Mouse (Mus musculus) embryo, embryonic 10 days (tissue): Measurements from ENCODE around the gene Heg1.

ENCODE experiments used
- DNase-seq: peaks from one replicate; pipeline ENCODE4 v3.0.0-alpha.2; 2015; ENCODE audit warnings: low spot score

Gene Heg1

GRCm38 (mm10) chr16:33677313-33677690 lies 6.9 kb upstream of the Heg1 start:
- DNase-seq: no peak

GRCm38 (mm10) chr16:33677901-33678300 lies 6.3 kb upstream of the Heg1 start:
- no peak for DNase-seq

DNA sequence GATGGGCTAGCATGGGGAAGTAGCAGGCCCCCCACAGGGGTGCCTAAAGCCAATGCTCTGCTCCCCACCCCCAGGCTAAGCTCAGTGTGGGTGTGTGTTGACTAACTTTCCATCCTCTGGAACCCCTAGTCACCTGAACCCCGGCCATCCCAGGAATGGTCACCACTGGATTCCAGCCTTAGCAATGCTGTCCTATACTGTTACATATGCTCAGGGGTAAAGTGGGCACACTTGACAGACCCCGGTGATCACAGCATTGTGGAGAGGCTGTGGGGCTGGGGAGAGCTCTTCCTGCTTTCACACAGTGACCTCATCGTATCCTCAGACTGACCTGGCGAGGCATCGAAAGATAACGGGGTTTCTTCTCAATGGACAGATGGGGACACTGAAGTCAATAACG lies 3.9 kb upstream of the Heg1 start:
- no peak for DNase-seq

DNA sequence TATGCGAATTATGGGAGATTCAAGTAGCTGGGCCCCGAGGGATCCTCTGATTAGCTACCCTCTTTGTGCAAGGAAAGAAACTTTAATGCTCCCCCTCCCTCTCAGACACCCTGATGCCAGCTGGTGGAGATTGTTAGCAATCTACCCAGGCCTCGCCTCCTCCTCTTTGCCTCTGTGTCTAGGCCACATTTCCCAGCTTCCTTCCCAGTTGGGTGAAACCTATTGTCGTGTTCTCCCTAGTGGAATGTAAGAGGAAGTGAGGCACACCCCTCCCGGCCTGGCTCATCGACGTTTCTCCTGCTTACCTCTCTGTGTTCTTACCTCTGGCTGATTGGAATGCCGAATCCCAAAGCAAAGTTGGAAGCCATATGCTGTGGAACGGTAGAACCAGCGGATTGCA lies 3.4 kb upstream of the Heg1 start:
- DNase-seq: no peak

GRCm38 (mm10) chr16:33681661-33682060 lies 2.5 kb upstream of the Heg1 start:
- DNase-seq: no peak

DNA sequence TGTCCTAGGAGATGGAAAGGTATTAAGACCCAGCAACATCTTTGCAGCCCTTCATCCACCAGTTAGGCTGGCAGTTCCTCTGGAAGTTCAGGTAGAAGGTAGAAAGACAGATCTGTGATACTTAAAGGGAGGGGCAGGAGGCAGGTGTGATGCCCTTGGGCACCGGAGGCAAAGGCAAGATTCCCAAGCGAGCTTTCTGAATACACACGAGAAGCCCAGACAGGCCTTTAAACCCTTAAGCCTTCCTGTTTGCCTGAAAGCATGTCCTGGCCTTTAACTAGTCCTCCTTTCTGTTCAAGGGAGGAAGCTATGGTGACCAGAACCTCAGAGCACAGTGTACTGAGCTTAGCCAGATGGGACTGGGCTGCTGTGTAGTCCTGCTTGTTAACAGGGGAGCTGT lies 1.5 kb upstream of the Heg1 start:
- DNase-seq: no peak

DNA sequence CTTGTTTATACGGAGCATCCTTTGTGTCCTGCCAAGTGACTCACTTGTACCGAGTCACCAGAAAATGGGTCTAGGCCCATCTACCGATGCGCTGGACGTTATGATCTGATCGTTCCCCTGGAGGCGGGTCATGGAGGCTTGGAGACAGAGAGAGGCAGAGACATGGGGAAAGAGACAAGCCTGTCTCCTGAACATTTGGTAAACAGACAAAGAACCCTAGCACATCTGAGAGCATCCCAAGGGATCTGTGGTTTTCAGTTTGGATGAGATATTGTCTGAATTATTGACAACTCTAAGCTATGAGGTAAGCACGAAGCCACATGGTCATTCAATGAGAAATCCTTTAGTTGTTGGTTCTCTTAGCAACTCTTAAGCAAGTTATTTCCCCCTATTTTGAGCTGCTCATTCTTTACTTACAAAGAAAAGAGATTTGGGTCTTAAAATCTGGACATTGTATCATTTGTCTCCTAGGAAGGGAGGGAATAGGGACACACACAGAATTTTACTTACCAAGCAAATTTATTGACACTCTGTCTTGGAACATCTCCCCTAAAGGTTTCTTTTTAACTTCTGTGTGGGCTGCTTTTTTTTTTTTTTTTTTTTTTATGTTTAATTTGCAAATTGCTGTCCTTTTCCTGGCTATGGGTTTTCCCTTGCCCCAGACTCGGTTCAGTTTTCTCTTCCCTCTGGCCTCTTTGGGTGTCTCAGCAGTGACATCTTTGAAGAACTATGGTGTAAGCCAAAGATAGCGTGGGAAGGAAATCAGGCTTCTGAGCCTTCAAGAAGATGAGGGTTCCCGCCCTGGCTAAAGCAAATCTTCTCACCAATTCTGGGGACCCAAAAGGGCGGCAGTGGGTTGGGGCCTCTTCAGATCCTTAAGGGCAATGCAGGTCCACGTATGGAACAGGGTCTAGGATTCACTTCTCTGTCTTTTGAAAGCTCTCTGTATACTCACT lies 686 bp upstream of the Heg1 start:
- peak; percentile 35 for DNase-seq

DNA sequence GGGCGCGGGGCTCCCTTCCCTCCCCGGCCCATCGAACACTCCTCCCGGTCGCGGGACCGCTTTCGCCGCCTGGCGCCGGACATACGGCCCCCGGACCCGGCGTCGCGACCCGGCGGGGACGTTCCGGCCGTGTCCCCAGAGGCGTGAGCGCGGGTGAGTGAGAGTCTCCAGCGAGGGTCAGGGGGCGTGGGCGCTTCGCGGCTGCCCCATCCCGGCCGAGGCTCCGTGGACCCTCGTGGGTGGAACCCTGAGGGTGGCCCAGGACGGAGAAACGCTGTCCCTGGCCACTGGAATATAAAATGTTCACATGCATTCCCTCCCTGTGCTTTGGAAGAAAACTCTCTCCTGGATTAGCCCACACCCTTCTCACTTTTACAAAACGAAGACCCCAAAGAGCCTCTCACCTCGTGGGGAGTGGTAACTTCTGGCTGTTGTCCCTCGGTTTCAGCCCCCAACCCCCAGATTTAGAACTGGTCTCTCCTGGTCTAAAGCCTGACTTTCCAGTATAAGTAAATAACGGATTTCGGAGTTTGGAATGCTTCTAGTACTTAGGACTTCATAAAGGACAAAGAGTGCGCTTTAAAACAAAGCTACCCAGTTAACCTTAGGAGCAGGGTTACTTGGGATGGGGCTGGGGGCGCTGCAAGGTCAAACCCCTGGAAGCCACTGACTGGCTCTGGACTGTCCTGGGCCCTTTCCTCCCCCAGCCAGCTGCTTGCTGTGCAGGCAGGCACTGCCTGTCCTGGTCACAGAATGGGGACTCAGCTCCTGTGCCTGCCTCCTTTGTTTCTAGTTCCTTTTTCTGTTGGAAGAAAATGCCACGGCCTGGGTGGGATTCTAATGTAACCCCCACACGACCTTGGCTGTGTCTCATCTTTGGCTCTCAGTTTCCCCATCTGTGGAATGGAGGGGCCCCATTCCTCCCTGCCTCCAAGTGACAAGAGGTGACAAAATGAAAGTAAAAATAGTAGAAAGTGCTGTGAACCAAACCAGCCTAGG lies 832 bp downstream of the Heg1 start:
- DNase-seq: peak; percentile 60

GRCm38 (mm10) chr16:33686056-33686455 lies 1.9 kb downstream of the Heg1 start:
- no peak for DNase-seq

- DNase-seq: no peak
Observed at GRCm38 (mm10) chr16:33687724-33688123, 3.6 kb downstream of the Heg1 start.

GRCm38 (mm10) chr16:33690975-33691747 lies 7.0 kb downstream of the Heg1 start:
- no peak for DNase-seq

DNA sequence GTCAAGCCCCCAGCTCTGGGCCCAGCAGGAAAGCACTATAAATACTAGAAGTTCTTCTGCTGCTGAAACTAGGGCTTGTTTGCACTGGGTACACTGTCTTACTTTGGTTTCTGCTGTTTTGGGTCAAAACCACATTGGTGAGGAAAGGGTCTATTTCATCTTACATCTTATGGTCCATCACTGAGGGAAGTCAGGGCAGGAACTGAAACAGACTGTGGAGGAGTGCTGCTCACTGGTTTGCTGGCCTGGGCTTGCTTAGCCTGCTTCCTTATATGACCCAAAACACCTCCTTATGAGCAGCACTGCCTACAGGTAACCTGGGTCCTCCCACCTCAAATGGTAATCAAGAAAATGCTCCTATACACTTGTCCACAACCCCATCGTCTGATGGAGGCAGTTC lies 9.4 kb downstream of the Heg1 start:
- no peak for DNase-seq

DNA sequence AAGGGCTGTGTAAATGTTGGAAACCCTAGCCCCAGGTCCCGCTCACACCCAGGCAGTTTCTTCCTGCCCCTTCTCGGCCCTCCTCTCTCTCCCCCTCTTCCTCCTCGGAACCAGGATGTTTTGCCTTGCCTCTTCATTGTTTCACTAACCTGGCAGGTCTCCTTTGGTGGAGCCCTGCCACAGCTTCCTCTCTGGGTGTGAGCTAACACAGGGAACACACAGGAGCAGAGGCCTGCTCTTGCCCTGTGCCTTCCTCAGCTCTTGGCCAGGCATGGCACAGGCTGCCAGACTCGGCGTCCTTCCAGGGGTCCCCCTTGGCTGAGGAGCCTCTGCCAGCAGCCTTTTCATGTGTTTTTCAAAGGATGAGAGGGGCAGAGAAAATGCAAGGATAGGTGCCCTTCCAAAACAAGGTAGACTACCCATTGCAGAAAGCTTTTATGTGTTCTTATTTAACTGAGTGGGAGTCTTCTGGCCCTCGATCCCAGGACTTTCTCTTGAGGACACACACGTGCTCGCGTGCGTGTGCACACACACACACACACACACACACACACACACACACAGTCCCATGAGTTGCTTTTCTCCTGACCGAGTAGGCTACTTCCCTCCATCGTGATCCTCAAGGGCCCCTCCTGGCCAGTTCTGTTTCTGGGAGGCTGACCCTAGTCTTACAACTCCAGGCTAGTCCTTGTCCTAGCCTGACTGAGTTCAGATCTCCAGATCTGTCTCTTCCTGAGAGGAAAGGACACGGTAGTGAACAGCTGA lies 12.8 kb downstream of the Heg1 start:
- no peak for DNase-seq

GRCm38 (mm10) chr16:33697576-33698276 lies 13.6 kb downstream of the Heg1 start:
- no peak for DNase-seq

- no peak for DNase-seq
Observed at GRCm38 (mm10) chr16:33698277-33698790, 14.2 kb downstream of the Heg1 start.

DNA sequence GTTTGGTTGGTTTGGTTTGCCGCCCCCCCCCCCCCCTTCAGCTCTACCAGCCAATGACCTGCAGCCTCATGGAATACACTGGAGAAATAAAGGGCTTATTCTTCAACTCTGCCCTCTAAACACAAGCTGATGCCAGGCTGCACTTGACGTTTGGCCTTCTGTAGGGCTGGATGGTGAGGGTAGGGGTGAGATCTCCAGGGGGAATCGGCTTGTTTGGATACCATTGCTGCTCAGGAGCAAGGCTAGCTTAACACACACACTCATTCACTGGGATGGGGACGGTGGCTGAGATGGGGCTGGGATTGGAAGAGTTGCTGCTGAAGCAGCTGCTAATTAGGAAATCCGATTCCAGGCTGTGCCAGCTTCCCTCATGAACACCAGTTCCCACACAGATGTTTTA lies 16.4 kb downstream of the Heg1 start:
- DNase-seq: no peak

DNA sequence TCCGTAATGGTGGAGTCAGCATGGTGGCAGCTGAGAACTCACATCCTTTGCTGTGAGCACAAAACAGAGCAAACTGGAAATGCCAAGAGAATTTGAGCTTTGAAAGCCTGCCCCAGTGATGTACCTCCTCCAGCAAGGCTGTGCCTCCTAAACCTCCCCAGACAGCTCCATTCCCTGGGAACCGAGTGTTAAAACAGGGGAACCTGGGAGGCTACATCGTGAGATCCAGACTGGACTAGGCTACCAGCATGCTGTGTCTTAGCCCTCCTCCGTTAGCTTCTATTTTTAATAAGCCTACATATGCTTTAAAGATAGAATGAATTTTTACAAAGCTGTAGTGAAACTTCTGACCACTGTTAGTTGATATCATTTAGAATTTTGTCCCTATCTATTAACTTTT lies 17.7 kb downstream of the Heg1 start:
- no peak for DNase-seq

- DNase-seq: no peak
Observed at GRCm38 (mm10) chr16:33704289-33704688, 20.1 kb downstream of the Heg1 start.

DNA sequence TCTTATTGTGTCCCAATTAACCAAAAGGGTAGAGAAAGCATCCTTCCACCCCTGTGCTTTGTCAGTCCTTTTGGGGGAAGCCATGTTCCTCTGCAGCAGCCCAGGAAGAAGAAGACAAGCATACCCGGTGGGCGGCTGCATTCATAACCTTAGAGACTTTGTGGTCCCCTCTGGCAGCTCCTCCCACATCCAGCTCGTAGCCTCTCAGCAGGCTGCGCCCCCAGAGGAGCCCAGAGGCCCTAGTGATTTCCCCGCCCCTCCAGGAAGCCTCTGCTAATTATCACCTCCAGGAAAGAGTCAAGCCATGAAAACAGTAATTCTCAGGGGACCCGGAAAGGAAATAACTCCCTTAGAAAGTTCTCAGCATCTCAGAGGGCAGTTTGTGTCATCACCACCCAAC lies 21.1 kb downstream of the Heg1 start:
- DNase-seq: peak; percentile 35
